Mouse (Mus musculus) ZHBTc4 (cell line): Measurements from ENCODE around the gene B4galt1.
A peak's percentile ranks its signal among the peaks of the same experiment; 100 is the strongest.

Experiments
- DNase-seq: peaks from one replicate; pipeline ENCODE4 v3.0.0-alpha.2; 2011; ENCODE audit warnings: low read depth, low spot score

Gene B4galt1

DNA sequence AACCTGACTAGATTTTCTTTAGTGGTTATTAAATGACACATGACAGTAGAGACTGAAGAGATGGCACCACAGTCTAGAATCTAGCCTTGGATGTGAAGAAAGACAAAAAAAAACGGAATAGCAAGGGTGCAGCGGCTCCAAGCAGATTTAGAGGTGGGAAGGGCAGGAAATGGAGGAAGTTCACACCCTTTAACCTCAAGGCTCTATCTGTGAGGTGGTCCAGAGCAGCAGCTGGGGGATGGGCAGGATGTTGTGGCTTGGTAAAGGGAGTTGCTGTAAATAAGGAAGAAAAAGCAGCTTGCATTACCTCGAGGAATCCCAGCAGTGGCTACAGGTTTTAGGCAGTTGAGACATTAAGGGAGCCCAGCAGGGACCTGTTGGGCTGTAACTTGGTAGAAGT is 72.7 kb downstream of the B4galt1 start:
- DNase-seq = peak; percentile 72

GRCm38 (mm10) chr4:40778656-40779055 is 75.1 kb downstream of the B4galt1 start:
- DNase-seq = peak; percentile 38

- DNase-seq = peak; percentile 59
Observed at GRCm38 (mm10) chr4:40777116-40777515, 76.7 kb downstream of the B4galt1 start.

DNA sequence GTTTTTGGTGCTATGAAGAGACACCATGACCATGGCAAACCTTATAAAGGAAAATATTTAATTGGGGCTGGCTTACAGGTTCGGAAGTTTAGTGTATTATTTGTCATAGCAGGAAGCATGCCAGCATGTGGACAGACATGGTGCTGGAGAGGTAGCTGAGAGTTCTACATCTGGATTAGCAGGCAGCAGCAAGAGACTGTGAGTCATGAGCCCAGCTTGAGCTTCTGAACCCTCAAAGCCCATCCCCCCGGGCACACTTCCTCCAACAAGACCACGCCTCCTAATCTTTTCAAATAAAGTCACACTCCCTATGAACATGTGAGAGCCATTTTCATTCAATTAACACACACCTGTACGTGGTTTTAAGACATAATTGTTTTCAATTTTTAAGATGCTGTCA is 77.4 kb downstream of the B4galt1 start:
- DNase-seq = peak; percentile 36

DNA sequence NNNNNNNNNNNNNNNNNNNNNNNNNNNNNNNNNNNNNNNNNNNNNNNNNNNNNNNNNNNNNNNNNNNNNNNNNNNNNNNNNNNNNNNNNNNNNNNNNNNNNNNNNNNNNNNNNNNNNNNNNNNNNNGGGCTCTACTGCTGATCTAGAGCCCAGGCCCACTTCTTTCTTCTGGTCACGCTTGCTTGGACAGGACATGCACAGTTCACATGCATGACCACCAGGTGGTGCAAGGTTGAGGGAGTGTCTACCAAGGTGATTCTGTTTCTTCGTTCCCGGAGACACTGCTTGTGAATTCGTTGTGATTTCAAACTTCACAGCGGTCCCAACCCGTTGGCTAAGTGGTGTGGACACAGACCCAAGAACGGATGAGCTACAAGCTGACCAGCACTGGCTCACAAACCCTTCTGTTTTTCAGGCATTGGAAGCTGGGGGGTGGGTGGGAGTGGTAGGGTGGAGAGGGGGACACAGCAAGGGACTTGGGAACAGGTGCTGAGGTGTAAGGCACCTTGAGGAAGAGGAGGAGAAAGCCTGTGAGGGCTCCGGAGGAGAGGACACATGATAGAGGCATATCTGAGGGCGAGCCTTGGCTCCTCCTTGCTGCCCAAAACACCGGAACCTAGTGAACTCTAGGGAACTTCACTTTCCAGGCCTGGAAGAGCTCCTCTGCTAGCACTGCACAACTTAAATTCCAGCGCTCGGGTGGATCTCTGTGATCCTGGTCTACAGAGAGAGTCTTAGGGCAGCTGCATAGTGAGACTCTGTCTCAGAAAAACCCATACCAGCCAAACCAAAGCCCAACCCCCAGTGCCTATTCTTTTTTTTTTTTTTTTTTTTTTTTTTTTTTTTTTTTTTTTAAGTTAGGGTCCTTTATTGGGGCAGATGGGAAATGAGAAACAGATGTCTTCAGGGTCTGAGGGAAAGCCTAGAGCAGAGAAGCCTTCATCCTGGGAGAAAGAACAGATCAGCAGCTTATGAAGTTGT is 79.2 kb downstream of the B4galt1 start:
- peak; percentile 89 for DNase-seq

DNA sequence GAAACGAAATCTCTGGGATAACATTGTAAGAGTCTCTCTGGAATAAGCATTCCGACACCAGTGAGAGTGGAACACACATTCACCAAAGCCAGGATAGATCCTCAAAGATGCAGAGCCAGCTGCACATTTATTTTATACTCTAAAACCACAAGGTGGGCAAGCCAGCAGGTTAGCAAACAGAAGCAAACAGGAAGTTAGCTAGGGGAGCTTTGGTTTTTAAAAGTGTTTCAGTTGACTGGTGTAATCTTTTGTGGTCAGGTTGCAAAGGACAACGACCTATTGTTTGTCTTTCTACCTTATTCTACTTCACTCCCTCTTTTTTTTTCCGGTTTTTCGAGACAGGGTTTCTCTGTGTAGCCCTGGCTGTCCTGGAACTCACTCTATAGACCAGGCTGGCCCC is 93.9 kb downstream of the B4galt1 start:
- DNase-seq = no peak

DNA sequence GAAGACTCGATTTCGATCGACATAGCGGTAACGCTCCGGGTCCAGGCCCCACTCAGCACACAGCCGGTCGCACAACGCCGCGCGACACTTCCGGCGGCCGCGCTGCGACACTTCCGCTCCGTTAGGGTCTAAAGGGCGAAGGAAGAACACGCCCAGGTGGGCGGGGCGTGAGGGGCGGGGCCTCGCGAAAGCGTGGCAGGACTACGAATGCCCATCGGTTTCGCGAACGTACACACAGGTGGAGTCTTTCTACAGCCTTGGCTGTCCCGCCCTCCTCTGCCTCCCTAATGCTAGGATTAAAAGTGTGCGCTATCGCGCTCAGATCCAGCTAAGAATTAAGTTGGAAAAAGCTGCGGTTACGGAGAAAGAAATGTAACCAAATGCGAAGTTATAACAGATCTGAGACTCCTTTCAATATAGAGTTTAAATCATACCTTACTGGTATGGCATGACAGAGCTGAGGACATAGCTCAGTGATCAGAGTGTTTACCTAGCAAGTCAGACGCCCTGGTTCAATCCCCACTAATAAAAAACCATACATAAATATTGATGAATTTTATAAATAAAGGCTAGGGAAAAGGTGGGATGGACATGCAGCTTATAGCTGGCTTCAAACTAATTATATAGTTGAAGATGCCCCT is 95.9 kb downstream of the B4galt1 start, which contains the start of gene Smu1:
TSS of gene Smu1 (minus strand) at position 144 of the 641 bp plus-strand sequence.
- peak; percentile 100 for DNase-seq

DNA sequence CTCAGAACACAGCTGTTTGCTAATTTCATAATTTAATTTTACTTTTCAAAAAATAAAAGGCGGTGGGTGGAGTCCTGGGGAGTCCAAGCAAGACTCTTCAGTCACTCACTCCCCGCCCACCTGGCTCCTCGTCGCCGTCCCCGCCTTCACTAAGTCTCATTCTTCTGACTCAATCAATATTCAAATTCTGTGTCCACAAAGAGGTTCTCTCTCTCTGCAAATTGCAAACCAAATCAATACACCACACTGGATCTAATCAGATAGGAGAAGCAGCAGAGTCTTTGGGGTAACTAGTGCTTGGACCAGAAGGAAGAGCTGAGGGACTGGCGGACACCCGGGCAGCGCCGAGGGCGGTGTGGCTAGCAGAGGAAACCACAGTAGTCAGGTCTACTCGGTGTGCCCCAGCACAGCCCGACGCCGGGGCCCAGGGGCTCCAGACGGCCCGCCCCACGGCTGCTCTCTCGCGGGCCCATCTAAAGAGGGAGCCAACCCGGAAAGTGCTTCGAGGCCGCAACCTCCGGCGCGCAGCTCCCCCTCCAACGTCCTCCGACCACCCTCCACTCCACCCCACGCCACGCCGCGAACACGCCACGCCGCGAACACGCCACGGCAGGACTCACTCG is 96.5 kb downstream of the B4galt1 start:
- peak; percentile 63 for DNase-seq
